In the genomic region with DNA sequence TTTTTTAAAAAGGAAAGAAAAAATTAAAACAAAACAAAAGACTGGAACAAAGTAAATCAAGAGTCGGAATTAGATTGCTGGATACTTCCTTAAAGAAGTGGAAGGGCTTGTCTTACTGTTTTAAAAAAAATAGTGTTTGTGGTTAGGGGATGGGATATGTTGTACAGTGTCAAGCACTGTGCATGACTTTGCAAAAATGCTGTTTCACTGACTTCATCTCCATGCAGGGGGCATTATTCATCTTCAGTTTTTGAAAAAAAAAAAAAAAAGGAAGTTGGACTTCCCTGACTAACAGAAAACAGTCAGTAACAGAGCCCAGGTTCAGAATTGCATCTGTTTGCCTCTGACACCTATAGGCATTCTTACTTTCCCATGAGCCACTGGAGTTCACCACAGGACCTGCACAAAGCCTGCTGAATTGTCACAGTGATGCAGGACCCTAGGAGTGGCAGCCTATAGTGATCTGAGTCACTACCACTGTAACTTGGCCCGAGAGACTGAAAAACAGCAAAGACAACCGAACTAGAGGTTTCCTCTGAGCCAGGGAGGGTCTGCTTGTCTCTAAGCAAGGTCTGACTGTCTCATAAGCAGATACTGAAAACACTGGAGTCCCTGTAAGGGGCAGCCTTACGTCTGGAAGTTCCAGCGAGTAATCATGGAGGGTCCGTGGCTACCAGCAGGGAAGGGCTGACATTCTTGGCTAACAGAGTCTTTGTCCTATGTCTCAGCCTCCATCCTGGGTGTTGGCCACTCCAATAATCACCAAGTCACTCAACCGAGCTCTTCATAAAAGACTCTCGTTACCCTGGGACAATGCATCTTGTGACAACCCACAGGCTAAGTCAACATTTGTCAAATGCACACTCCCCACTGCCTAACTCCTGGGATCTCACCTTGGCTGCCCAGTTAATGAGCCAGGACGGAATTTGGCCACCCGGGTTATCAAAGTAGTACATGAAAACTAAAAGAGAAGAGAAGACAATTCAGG, we compare ENCODE assay signal across 1 mouse cellular context.
TF ChIP-seq lines count a peak whose summit lies in the region.

No protein-coding gene starts in this region.

TF ChIP-seq in CH12.LX, 34 proteins besides CTCF, POLR2A, EP300 and RAD21 (continued from another document):
- 0 out of 2 replicates have a peak, but pooled peaks have one; percentile 37 for TF ChIP-seq MYC (IDR thresholded peaks at IDR 0.05; ENCODE audit: low read depth, low read length)
- peak; percentile 29; the same call in 1 of the 2 replicates for TF ChIP-seq JUN (IDR thresholded peaks at IDR 0.05; ENCODE audit: insufficient read depth, low read depth, low read length)
- no peak for TF ChIP-seq NELFE (IDR thresholded peaks at IDR 0.05; ENCODE audit: low read depth, low read length)
- TF ChIP-seq RCOR1 (conservative IDR thresholded peaks at IDR 0.05; ENCODE audit: low read depth, low read length): no peak
- TF ChIP-seq ZKSCAN1 (IDR thresholded peaks at IDR 0.05; ENCODE audit: borderline replicate concordance, low read depth, low read length): no peak
- TF ChIP-seq POLR2AphosphoS2 (IDR thresholded peaks at IDR 0.05; ENCODE audit: low read depth, low read length): no peak
- TF ChIP-seq USF2 (conservative IDR thresholded peaks at IDR 0.05; ENCODE audit: low read depth, low read length): no peak
- peak; percentile 64 for TF ChIP-seq BHLHE40 (IDR thresholded peaks at IDR 0.05; ENCODE audit: low read depth, low read length)
- peak; percentile 75 for TF ChIP-seq ETS1 (conservative IDR thresholded peaks at IDR 0.05; ENCODE audit: low read depth, low read length)
- no peak for TF ChIP-seq SIN3A (IDR thresholded peaks at IDR 0.05; ENCODE audit: low read length)
- TF ChIP-seq MEF2A (IDR thresholded peaks at IDR 0.05; ENCODE audit: borderline replicate concordance, low read depth, low read length): peak; percentile 55; the same call in 1 of the 2 replicates
- TF ChIP-seq GABPA (IDR thresholded peaks at IDR 0.05; ENCODE audit: insufficient replicate concordance, low read depth, low read length): peak; percentile 26; the same call in 1 of the 2 replicates
TF ChIP-seq in CH12.LX: peak in this region for 9.
